Mouse (Mus musculus) hindbrain, embryonic 10.5 days (tissue): ENCODE measurements around the gene Pik3r3. TPM values are rescaled to one million over a fixed set of nuclear protein-coding genes. Genes with fewer than 3 reads are reported as not detected.
"Not testable (repeated sequence)": the region's sequence is repeated elsewhere in the genome, so short reads cannot be mapped to it uniquely, and the experiment has no call there.

ENCODE experiments used
- DNase-seq: peaks from one replicate; pipeline ENCODE4 v3.0.0-alpha.2; 2017; ENCODE audit warnings: low spot score
- H3K27ac ChIP-seq: fragments of 300-500 bp; sonication (generic); 2 replicates; pipeline ENCODE4 v1.5.1; 2016; ENCODE audit warnings: mild to moderate bottlenecking, moderate library complexity
- H3K27me3 ChIP-seq: fragments of 300-500 bp; sonication (generic); 2 replicates; pipeline ENCODE4 v1.6.1; 2016; ENCODE audit warnings: mild to moderate bottlenecking; ENCODE audit not compliant: poor library complexity, insufficient read depth, severe bottlenecking
- H3K36me3 ChIP-seq: fragments of 300-500 bp; sonication (generic); 2 replicates; pipeline ENCODE4 v1.6.1; 2016; ENCODE audit warnings: mild to moderate bottlenecking, moderate library complexity
- H3K4me1 ChIP-seq: fragments of 300-500 bp; sonication (generic); replicated peaks from 2 replicates; pipeline ENCODE4 v1.6.1; 2016; ENCODE audit warnings: mild to moderate bottlenecking
- H3K4me3 ChIP-seq: fragments of 300-500 bp; sonication (generic); 2 replicates; pipeline ENCODE4 v1.5.1; 2016; ENCODE audit warnings: mild to moderate bottlenecking, moderate library complexity
- H3K9me3 ChIP-seq: fragments of 300-500 bp; sonication (generic); 2 replicates; pipeline ENCODE4 v1.6.1; 2016; ENCODE audit warnings: mild to moderate bottlenecking, moderate library complexity
- WGBS: fragments of 180-500 bp; shearing (Covaris S2); methylation state at CpG from one replicate; pipeline ENCODE4 v1.1.7; 2016; 5-methylcytosine and 5-hydroxymethylcytosine counted together
- polyA plus RNA-seq: library from polyadenylated mRNA; unstranded; fragments of >200 nt; fragmentation: Nextera tagmentation; extraction: Ambion mirVana; gene quantifications from 2 replicates; pipeline ENCODE4 v1.2.1, GENCODE M21; 2016

The Pik3r3 gene
- polyA plus RNA-seq, 1 experiment from 2014 or later: 57.3 TPM

DNA sequence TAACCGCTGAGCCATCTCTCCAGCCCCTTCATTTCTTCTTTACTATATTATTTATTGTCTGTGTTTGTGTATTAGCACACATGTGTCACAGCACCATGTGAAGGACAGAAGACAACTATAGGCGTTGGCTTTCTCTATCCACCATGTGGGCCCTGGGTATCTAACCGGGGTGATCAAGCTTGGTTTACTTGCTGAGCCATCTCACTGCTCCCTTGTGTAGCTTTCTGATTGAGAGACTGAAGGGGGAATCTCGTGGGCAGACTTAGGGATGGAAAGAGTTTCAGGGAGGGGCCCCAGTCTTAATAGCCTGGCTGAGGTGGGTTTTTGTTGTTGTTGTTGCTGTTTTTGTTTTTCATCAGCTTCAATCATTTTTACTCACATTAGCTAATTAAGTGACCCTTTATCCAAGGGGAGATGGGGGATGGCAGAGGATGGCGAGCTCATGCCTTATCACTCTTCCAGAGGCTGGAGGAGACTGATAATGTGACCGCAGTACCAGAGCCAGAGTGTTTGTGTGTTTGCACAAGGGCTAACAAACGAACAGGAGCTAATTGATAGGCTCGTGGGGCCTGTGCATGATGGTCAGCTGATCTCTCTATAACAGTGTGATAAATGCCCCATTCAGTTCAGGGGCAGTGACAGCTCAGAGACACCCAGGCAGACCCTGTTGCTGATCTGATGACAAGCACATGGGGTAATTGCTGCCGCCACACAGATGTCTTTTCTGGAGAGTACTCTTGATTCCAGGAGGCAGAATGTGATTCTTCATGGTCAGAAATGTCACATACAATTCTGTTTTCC is 27.6 kb upstream of the Pik3r3 start:
- Histone ChIP-seq H3K4me3 (no peak overlapping the region), H3K4me1 (0 out of 2 replicates have a peak, but pooled peaks cover 4% of the 10 kb centered on the region), H3K36me3 (no peaks in the 10 kb centered on the region), H3K27ac (no peak overlapping the region; the same call in 1 of the 2 replicates), H3K27me3 (no peaks in the 10 kb centered on the region), H3K9me3 (no peaks in the 10 kb centered on the region)
- WGBS: 76% methylated on average over 9 of the region's 9 CpGs
- DNase-seq: no peak

DNA sequence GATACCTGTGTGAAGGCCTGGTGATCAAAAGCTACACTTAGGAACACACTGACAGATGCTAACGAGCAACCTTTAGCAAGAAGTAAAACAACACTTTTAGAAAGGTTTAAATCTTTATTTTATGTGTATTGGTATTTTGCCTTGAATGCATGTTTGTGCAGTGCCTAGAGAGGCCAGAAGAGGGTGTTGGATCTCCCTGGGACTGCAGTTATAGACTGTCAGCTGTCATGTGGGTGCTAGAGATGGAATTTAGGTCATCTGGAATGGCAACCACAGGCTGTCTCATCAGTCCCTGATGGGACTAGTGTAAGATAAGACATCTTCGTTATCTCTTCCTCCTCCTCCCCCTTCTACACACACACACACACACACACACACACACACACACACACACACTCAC is 23.0 kb upstream of the Pik3r3 start:
- WGBS: 89% methylated on average over 2 of the region's 2 CpGs
- no peak for DNase-seq
- Histone ChIP-seq H3K9me3 (no peaks in the 10 kb centered on the region), H3K27ac (no peak overlapping the region), H3K4me1 (no peaks in the 10 kb centered on the region), H3K36me3 (no peaks in the 10 kb centered on the region), H3K27me3 (no peaks in the 10 kb centered on the region), H3K4me3 (no peak overlapping the region)

DNA sequence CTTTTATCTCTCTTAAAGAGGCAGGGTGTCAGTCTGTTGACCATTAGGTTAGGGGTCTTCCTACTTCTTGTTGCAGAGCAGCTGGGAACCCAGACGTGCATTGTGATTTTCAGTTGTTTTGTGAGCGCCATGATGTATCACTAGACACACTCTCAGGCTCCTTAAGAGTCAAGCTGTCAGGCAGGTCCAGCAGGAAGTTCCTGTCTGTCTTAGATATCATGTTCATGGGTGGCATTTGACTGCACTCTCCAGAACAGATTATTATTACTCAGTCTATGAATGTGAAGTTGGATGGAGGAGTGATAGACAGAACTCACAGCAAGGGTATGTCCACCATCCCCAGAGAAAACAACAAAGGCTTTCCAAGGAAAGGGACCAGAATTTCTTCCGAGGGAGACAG is 17.0 kb upstream of the Pik3r3 start:
- H3K9me3 ChIP-seq: no peaks in the 10 kb centered on the region
- no peak overlapping the region for H3K27ac ChIP-seq
- WGBS: 68% methylated on average over 3 of the region's 3 CpGs
- no peak for DNase-seq
- H3K4me1 ChIP-seq: no peaks in the 10 kb centered on the region
- H3K36me3 ChIP-seq: no peaks in the 10 kb centered on the region
- no peaks in the 10 kb centered on the region for H3K27me3 ChIP-seq
- no peak overlapping the region for H3K4me3 ChIP-seq

DNA sequence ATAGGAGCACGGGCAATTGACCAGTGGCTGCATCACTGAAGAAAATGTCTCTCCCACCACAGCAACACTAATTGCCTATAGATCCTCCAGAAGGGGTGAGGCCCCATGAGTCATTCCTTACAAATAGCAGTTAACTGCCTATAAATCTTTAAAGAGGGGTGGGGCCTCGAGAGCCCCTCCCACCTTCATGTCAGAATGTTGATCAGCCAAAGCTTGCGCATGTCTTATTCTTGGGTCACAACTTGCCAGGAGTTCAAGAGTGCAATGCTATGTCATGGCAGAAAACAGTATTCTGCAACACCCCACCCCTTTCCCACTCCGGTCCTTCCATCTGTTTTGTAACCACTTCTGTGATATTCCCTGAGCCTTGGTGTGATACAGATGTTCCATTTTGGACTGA is 14.9 kb upstream of the Pik3r3 start:
- no peak overlapping the region for H3K27ac ChIP-seq
- 88% methylated on average over 4 of the region's 4 CpGs for WGBS
- H3K9me3 ChIP-seq: no peaks in the 10 kb centered on the region
- H3K27me3 ChIP-seq: no peaks in the 10 kb centered on the region
- no peak for DNase-seq
- H3K4me1 ChIP-seq: no peaks in the 10 kb centered on the region
- H3K36me3 ChIP-seq: no peaks in the 10 kb centered on the region
- H3K4me3 ChIP-seq: no peak overlapping the region

DNA sequence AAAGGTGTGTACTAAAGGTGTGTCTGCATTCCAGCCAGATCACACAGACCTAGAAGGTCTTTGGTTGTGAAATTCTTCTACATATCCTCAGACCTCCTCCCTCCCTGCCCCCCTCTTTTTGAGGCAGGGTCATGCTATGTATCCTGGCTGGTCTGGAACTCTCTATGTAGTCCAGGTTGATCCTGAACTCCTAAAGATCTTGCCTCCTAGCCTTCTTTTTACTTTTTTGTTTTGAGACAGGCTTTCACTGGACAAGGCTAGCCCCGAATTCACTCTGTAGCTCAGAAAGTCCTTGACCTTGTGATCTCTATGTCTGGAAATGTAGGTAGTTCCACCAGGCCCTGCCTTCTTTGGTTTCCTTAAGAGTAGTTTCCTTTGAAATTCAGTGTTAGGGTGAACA is 12.5 kb upstream of the Pik3r3 start:
- no peaks in the 10 kb centered on the region for H3K4me1 ChIP-seq
- no peaks in the 10 kb centered on the region for H3K27me3 ChIP-seq
- no peak overlapping the region for H3K27ac ChIP-seq
- 80% methylated on average over 1 of the region's 1 CpGs for WGBS
- DNase-seq: no peak
- H3K9me3 ChIP-seq: no peaks in the 10 kb centered on the region
- no peak overlapping the region for H3K4me3 ChIP-seq
- H3K36me3 ChIP-seq: no peaks in the 10 kb centered on the region

DNA sequence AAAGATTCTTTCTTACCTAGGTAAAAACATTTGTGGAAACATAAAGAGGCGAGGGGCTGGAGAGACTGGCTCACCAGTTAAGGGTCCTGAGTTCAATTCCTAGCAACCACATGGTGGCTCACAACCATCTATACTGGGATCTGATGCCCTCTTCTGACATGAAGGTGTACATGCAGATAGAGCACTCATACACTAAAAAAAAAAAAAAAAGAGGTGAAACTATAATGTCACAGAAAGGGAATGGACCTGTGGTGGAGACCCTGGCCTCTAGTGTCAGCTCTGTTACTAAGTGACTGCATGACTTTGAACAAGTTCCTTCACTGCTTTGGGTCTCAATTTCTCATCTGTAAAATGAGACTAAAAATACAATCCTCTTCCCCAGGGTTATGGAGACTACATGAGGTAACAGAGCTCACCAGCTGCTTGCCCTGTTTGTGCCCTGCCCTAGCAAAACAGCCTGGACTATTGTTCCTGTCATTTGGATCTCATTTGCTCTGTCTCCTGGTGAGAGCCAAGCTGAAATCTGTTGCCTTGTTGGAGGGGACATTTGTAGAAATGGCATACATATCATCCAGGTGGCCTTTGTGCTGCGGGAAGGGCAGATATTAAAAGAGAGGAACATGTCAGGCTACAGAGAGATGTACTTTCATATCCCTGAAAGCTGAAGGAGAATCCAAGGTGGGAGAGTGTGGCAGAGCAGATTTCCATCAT is 5.4 kb upstream of the Pik3r3 start:
- DNase-seq: no peak
- Histone ChIP-seq H3K4me1 (peaks cover 14% of the 10 kb centered on the region), H3K4me3 (no peak overlapping the region), H3K9me3 (no peaks in the 10 kb centered on the region), H3K27me3 (no peaks in the 10 kb centered on the region), H3K36me3 (no peaks in the 10 kb centered on the region), H3K27ac (no peak overlapping the region)
- WGBS: 90% methylated on average over 2 of the region's 2 CpGs

DNA sequence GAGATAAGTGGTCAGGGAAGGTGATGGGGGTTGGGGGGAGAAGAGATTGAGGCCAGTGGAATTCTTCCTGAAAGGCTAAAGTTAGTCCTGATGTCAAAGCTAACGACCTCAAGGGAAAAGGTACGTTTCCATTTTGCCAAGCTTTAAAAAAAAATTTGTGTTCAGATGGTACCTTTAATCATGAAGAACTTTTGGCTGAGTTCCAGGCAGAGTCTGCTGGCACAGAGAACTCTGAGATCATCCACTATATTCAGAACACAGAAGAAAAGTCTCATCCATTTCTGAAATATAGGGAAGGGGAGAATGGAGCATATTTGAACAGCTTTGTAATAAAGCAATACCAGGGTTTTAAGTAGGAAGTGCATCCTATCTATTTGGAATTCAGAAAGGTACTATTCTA is 4.4 kb upstream of the Pik3r3 start:
- H3K36me3 ChIP-seq: no peaks in the 10 kb centered on the region
- H3K4me3 ChIP-seq: no peak overlapping the region
- H3K9me3 ChIP-seq: no peaks in the 10 kb centered on the region
- DNase-seq: no peak
- H3K27ac ChIP-seq: no peak overlapping the region
- 75% methylated on average over 2 of the region's 2 CpGs for WGBS
- peaks cover 14% of the 10 kb centered on the region for H3K4me1 ChIP-seq
- H3K27me3 ChIP-seq: no peaks in the 10 kb centered on the region

DNA sequence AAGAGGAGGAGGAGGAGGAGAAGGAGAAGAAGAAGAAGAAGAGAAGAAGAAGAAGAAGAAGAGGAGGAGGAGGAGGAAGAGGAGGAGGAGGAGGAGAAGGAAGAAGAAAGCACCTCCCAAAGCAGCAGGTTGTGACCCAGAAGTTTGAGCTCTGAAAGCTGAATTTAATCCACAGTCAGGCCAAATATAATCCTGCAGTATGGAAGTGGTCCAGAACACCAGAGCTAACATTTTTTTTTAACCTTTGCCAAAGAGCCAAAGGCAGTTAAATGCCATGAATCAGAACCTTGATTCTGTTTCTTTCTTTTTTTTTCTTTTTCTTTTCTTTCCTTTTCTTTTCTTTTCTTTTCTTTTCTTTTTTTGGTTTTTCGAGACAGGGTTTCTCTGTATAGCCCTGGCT is 3.8 kb upstream of the Pik3r3 start:
- not testable (repeated sequence) for H3K27ac ChIP-seq, H3K4me3 ChIP-seq, H3K27me3 ChIP-seq, H3K9me3 ChIP-seq, DNase-seq, H3K36me3 ChIP-seq
- peaks cover 14% of the 10 kb centered on the region for H3K4me1 ChIP-seq
- WGBS: 79% methylated on average over 1 of the region's 1 CpGs

DNA sequence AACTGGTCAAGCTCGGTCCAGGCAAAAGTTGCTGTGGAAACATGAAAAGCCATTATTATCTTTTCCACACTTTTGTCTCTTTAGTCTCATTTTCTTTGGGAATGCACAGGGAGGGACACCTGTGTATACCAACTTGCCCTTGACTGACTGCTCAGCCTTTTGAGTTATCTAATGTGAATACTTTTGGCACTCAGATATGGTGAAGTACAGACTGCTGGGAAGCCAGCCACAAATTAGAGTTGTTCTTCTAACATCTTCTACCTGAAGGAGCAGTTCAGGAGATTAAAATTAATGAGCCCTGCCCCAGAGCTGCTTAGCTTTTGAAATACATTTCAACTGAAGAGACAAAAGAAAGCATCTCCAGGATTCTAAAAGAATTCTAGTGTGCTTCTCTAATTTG is 2.4 kb upstream of the Pik3r3 start:
- H3K4me1 ChIP-seq: peaks cover 19% of the 10 kb centered on the region
- no peaks in the 10 kb centered on the region for H3K9me3 ChIP-seq
- no peaks in the 10 kb centered on the region for H3K27me3 ChIP-seq
- DNase-seq: no peak
- 89% methylated on average over 1 of the region's 1 CpGs for WGBS
- H3K4me3 ChIP-seq: no peak overlapping the region
- no peaks in the 10 kb centered on the region for H3K36me3 ChIP-seq
- H3K27ac ChIP-seq: peak overlapping the region; percentile 99; the same call in 1 of the 2 replicates

DNA sequence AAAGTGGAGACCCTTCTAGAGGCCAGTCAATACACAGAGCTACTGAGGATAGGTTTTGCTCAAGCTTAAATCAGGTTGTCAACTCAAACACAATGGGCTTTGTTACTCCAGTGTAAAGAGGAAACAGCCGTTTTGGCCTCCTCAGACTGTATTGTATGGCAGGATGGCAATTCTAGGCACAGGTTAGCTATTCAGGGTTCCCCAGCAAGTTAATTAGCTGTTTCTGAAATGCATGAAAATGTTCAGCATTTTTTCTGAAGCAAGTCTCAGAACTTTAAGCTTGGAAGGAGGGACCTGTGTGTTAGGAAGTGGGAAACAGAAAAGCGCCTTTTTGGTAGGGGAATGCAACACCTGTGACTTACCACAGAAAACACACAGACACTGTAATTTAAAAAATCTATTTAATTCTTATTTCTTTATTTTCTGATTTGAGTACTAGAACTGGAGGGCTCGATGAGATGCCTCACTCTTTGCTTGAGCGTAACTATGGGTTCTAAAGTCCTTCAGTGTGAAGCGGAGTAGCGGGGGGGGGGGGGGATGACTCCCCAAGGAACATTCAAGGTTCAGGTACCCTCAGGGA is 1.3 kb upstream of the Pik3r3 start:
- Histone ChIP-seq H3K4me3 (peak overlapping the region; percentile 65), H3K27ac (peak overlapping the region; percentile 99), H3K4me1 (peaks cover 19% of the 10 kb centered on the region), H3K27me3 (no peaks in the 10 kb centered on the region), H3K9me3 (no peaks in the 10 kb centered on the region), H3K36me3 (no peaks in the 10 kb centered on the region)
- WGBS: 2% methylated on average over 6 of the region's 6 CpGs
- peak; percentile 4 for DNase-seq

DNA sequence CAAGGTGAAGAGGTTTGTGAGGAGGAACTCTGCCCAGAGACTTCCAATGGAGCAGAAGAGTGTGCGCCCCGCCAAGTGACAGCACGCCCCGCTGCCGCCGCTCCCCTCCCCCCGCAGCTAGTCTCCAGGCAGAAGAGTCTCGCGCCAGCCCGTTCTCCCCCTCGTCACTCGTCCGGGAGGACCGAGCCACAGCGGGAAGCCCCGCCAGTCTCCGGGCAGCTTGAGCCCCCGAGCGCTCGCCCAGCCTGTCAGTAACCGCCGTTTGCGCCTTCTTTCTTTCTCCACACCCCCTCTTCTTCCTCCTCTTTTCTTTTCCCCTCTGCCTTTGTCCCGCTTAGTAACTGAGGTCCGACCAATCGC is 658 bp upstream of the Pik3r3 start:
- peak overlapping the region; percentile 65 for H3K4me3 ChIP-seq
- peaks cover 19% of the 10 kb centered on the region for H3K4me1 ChIP-seq
- DNase-seq: no peak
- H3K36me3 ChIP-seq: no peaks in the 10 kb centered on the region
- WGBS: 1% methylated on average over 26 of the region's 26 CpGs
- H3K9me3 ChIP-seq: no peaks in the 10 kb centered on the region
- peak overlapping the region; percentile 99 for H3K27ac ChIP-seq
- no peaks in the 10 kb centered on the region for H3K27me3 ChIP-seq

DNA sequence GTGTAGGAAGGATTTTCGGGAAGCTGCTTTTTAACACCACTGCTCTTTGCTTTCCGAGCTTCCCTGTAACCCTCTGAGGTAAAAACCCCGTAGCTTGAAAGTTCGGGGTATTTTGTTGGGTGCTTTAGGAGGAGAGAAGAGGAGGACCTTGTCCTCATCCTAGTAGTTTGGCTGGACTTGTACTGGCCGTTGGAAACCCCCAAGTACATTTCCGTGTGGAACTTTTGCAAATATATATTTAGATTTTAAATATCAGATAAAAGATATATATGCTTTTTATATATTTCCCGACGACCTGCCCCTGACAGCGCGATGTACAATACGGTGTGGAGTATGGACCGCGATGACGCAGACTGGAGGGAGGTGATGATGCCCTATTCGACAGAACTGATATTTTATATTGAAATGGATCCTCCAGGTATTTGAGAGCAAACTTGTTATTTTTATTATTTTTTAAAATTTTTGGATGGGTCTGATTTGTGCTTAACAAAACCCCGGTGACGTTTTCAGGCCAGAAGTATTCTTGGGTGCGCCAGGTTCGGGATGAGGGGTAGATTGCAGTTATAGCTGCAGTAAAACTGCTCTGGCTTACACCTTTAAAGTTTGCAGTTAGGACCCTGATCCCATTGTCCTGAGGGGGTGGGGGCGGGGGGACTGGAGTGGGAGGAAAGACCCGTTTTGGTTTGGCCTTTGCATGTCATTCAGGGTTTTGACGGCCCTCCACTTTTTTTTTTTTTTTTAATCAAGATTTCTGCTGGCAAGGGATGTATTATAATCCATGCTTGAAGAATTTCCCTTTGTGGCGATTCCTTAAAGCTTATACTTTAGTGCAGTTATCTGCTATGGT is 801 bp downstream of the Pik3r3 start:
- Histone ChIP-seq H3K27ac (peak overlapping the region; percentile 99), H3K4me1 (peaks cover 19% of the 10 kb centered on the region), H3K9me3 (no peaks in the 10 kb centered on the region), H3K4me3 (peak overlapping the region; percentile 65), H3K36me3 (no peaks in the 10 kb centered on the region), H3K27me3 (no peaks in the 10 kb centered on the region)
- WGBS: under 1% methylated on average over 23 of the region's 23 CpGs
- peak; percentile 67 for DNase-seq

DNA sequence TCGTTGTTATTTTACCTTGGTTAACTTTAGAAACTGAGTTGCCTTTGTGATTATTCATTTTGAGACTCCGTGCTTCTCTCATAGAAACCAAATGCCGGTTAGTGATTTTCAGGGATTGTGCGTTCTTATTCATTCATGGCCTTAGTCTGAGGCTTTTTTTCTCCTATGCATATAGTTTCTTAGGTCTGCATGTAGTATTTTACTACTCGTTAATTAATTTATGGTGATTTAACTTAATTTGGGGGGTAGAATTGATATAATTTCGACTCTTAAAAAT is 1.4 kb downstream of the Pik3r3 start:
- no peaks in the 10 kb centered on the region for H3K9me3 ChIP-seq
- WGBS: 3% methylated on average over 6 of the region's 6 CpGs
- no peak for DNase-seq

More for the DNA sequence above, 1.4 kb downstream of the Pik3r3 start:
- peak overlapping the region; percentile 99 for H3K27ac ChIP-seq
- H3K4me1 ChIP-seq: peaks cover 19% of the 10 kb centered on the region
- no peaks in the 10 kb centered on the region for H3K36me3 ChIP-seq
- H3K27me3 ChIP-seq: no peaks in the 10 kb centered on the region
- peak overlapping the region; percentile 65 for H3K4me3 ChIP-seq
